ENCODE assay signal across 10 mouse cellular contexts in the genomic region with DNA sequence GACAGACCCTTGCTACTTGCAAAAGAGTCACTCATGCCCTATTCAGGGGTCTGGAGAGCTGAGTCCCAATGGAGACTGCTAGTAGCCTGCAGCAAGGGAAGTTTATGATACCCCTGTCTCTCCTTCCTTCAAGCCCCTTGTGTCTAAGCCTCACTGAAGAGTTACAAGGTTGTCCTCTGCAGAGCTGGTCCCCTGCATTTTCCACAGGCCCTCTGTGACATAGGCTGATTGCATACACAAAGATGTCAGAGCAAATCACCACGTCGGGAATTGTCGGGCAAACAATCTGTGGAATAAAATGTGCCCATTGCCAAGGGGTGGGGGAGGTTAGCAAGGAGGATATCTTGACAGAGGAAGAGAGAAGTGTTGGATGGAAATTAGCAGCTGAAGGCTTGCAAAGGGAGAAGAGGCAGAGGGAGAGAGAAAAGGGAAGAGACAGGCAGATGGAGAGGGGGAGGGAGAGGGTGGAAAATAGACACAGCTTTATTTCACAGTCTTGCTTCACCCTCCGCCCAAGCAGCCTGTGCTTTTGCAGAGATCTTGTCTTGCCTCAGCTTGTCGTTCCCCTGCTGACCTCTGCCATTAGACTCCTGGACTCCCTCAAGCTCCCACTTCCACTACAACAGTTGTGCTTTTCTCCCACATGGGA.
DNase-seq lines count a peak whose midpoint lies in the region; ATAC-seq and TF ChIP-seq lines count a peak whose summit lies in the region.
"Had no signal": no experiment of that assay in that cellular context is flagged by ENCODE, and none has a peak within 500 bp of the region (broad histone marks: within the 10 kb centered on the region; RNA-seq: fewer than 3 reads in every experiment).

No protein-coding gene starts in this region.

- no peak for ATAC-seq in hindbrain, postnatal 0 days
- ATAC-seq in hindbrain, embryonic 11.5 days (ENCODE audit: low FRiP score) = no peak
- no peak for ATAC-seq in liver, embryonic 12.5 days

- TF ChIP-seq POLR2A in bone marrow macrophage, adult 2 months (IDR thresholded peaks at IDR 0.05; ENCODE audit: borderline replicate concordance, low read depth, low read length) = no peak

- H3K36me3 ChIP-seq in hindbrain, postnatal 0 days (ENCODE audit: insufficient read depth, low read length) = no peaks in the 10 kb centered on the region
- no peaks in the 10 kb centered on the region for H3K36me3 ChIP-seq in hindbrain, embryonic 11.5 days (ENCODE audit: control insufficient read depth, insufficient read depth, low read length)
- no peaks in the 10 kb centered on the region for H3K36me3 ChIP-seq in heart, embryonic 10.5 days
- no peaks in the 10 kb centered on the region for H3K36me3 ChIP-seq in liver, embryonic 12.5 days
- H3K36me3 ChIP-seq: embryonic facial prominence, embryonic 12.5 days; liver, embryonic 13.5 days had no signal

- H3K4me3 ChIP-seq in hindbrain, postnatal 0 days (ENCODE audit: low read length) = no peak overlapping the region
- no peak overlapping the region for H3K4me3 ChIP-seq in hindbrain, embryonic 11.5 days (ENCODE audit: low read depth, low read length)
- no peak overlapping the region for H3K4me3 ChIP-seq in bone marrow macrophage, adult 2 months (ENCODE audit: insufficient read depth, low read length)
- no peak overlapping the region for H3K4me3 ChIP-seq in heart, embryonic 10.5 days
- H3K4me3 ChIP-seq in liver, embryonic 12.5 days = no peak overlapping the region
- H3K4me3 ChIP-seq: embryonic facial prominence, embryonic 12.5 days; liver, embryonic 13.5 days had no signal

- WGBS in hindbrain, postnatal 0 days = 44% methylated on average over 5 of the region's 5 CpGs
- 61% methylated on average over 5 of the region's 5 CpGs for WGBS in hindbrain, embryonic 11.5 days
- 57% methylated on average over 5 of the region's 5 CpGs for WGBS in heart, embryonic 10.5 days
- WGBS in liver, embryonic 12.5 days (ENCODE audit: insufficient replicate concordance) = 54% methylated on average over 5 of the region's 5 CpGs

- H3K4me1 ChIP-seq in hindbrain, postnatal 0 days (ENCODE audit: insufficient read depth, low read length) = peaks cover 4% of the 10 kb centered on the region
- no peaks in the 10 kb centered on the region for H3K4me1 ChIP-seq in hindbrain, embryonic 11.5 days (replicated peaks; ENCODE audit: control insufficient read depth, insufficient read depth, low read length)
- H3K4me1 ChIP-seq in bone marrow macrophage, adult 2 months (ENCODE audit: control insufficient read depth, insufficient read depth, low read length) = peaks cover 18% of the 10 kb centered on the region
- H3K4me1 ChIP-seq in heart, embryonic 10.5 days = no peaks in the 10 kb centered on the region
- H3K4me1 ChIP-seq in liver, embryonic 12.5 days = no peaks in the 10 kb centered on the region
- H3K4me1 ChIP-seq: embryonic facial prominence, embryonic 12.5 days; liver, embryonic 13.5 days had no signal

- 0 out of 2 replicates have a peak overlapping the region, but pooled peaks have one; percentile 15 for H3K27ac ChIP-seq in hindbrain, postnatal 0 days
- H3K27ac ChIP-seq in hindbrain, embryonic 11.5 days (ENCODE audit: low read depth, low read length) = no peak overlapping the region
- H3K27ac ChIP-seq in bone marrow macrophage, adult 2 months (ENCODE audit: insufficient read depth, low read depth, low read length) = peak overlapping the region; percentile 79
- H3K27ac ChIP-seq in heart, embryonic 10.5 days = no peak overlapping the region
- no peak overlapping the region for H3K27ac ChIP-seq in liver, embryonic 12.5 days
- H3K27ac ChIP-seq: embryonic facial prominence, embryonic 12.5 days; liver, embryonic 13.5 days had no signal

- H3K9me3 ChIP-seq in hindbrain, postnatal 0 days (ENCODE audit: low read length) = no peaks in the 10 kb centered on the region
- H3K9me3 ChIP-seq in hindbrain, embryonic 11.5 days (ENCODE audit: control insufficient read depth, low read length) = no peaks in the 10 kb centered on the region
- no peaks in the 10 kb centered on the region for H3K9me3 ChIP-seq in heart, embryonic 10.5 days
- no peaks in the 10 kb centered on the region for H3K9me3 ChIP-seq in liver, embryonic 12.5 days (replicated peaks)
- H3K9me3 ChIP-seq: embryonic facial prominence, embryonic 12.5 days; liver, embryonic 13.5 days had no signal

- no peak overlapping the region for H3K9ac ChIP-seq in hindbrain, postnatal 0 days (replicated peaks; ENCODE audit: low read length)
- no peak overlapping the region for H3K9ac ChIP-seq in hindbrain, embryonic 11.5 days (ENCODE audit: low read depth, low read length)
- no peak overlapping the region for H3K9ac ChIP-seq in liver, embryonic 12.5 days
- H3K9ac ChIP-seq: embryonic facial prominence, embryonic 12.5 days; liver, embryonic 13.5 days had no signal

- no peaks in the 10 kb centered on the region for H3K27me3 ChIP-seq in hindbrain, postnatal 0 days (ENCODE audit: insufficient read depth, low read length)
- H3K27me3 ChIP-seq in hindbrain, embryonic 11.5 days (ENCODE audit: control insufficient read depth, insufficient read depth, low read length) = no peaks in the 10 kb centered on the region
- no peaks in the 10 kb centered on the region for H3K27me3 ChIP-seq in heart, embryonic 10.5 days (ENCODE audit: insufficient read depth, poor library complexity, severe bottlenecking)
- H3K27me3 ChIP-seq in liver, embryonic 12.5 days (replicated peaks) = no peaks in the 10 kb centered on the region
- H3K27me3 ChIP-seq: embryonic facial prominence, embryonic 12.5 days; liver, embryonic 13.5 days had no signal

- TF ChIP-seq CTCF in hindbrain, postnatal 0 days (IDR thresholded peaks at IDR 0.05; ENCODE audit: low read depth) = no peak
- TF ChIP-seq CTCF in bone marrow macrophage, adult 2 months (IDR thresholded peaks at IDR 0.05; ENCODE audit: low read depth, low read length) = no peak

- no peak for DNase-seq in hindbrain, postnatal 0 days (ENCODE audit: low spot score)
- no peak for DNase-seq in hindbrain, embryonic 11.5 days (ENCODE audit: low spot score)
- DNase-seq in frontal cortex, postnatal 10 days (ENCODE audit: low spot score in 2 of 2) = peak; percentile 35 to 46
- peak; percentile 67 to 75 for DNase-seq in left cerebral cortex, postnatal 14 days (ENCODE audit: low spot score in 2 of 2)
- no peak for DNase-seq in heart, embryonic 10.5 days (ENCODE audit: low spot score)
- DNase-seq in urinary bladder, postnatal 10 days (ENCODE audit: low spot score) = no peak
- DNase-seq: liver, embryonic 13.5 days had no signal

- no peak overlapping the region for H3K4me2 ChIP-seq in hindbrain, postnatal 0 days (ENCODE audit: low read depth, low read length)
- H3K4me2 ChIP-seq in hindbrain, embryonic 11.5 days (replicated peaks; ENCODE audit: low read depth, low read length) = no peak overlapping the region
- no peak overlapping the region for H3K4me2 ChIP-seq in liver, embryonic 12.5 days
- H3K4me2 ChIP-seq: embryonic facial prominence, embryonic 12.5 days; liver, embryonic 13.5 days had no signal

- intact Hi-C loops in left cerebral cortex, postnatal 14 days (cut with DNase I) = no loop called here

Comparison
In these comparisons a context has a peak if more than half of its experiments do, and no peak if none do; other contexts are left out.
1. H3K27ac ChIP-seq: peak in hindbrain, postnatal 0 days (single experiment) and bone marrow macrophage, adult 2 months (single experiment); none in hindbrain, embryonic 11.5 days (single experiment), heart, embryonic 10.5 days (single experiment) and liver, embryonic 12.5 days (single experiment).
2. DNase-seq: peak in frontal cortex, postnatal 10 days (2 of 2) and left cerebral cortex, postnatal 14 days (2 of 2); none in hindbrain, postnatal 0 days (single experiment), hindbrain, embryonic 11.5 days (single experiment), heart, embryonic 10.5 days (single experiment) and urinary bladder, postnatal 10 days (single experiment).